Mouse (Mus musculus): ENCODE measurements around the gene E2f8. TPM values are rescaled to one million over a fixed set of nuclear protein-coding genes. Genes with fewer than 3 reads are reported as not detected.

E2f8 gene
- total and polyA plus RNA-seq, 3 experiments = 8.9 to 49.4 (median 39.3) TPM

GRCm38 (mm10) chr7:48842353-48842752, 39.0 kb downstream of the E2f8 start:
- Histone ChIP-seq H3K36me3 (ENCODE audit: control insufficient read depth in 1 of 2, insufficient read depth in 2 of 2, low read length in 2 of 2) (no peaks in the 10 kb centered on the region), H3K27ac (ENCODE audit: control insufficient read depth, low read depth, low read length) (no peak overlapping the region), H3K27me3 (ENCODE audit: control insufficient read depth in 1 of 2, insufficient read depth in 2 of 2, low read length in 2 of 2) (peaks cover 0 to 1% of the 10 kb centered on the region in 2 experiments; a peak in 2 of 4 replicates), H3K9me3 (replicated peaks; ENCODE audit: insufficient read depth, low read length) (no peaks in the 10 kb centered on the region), H3K4me3 (ENCODE audit: control insufficient read depth in 1 of 2, insufficient read depth in 1 of 2, low read depth in 2 of 2, low read length in 2 of 2) (no peak overlapping the region), H3K79me2 (ENCODE audit: control insufficient read depth, insufficient read depth, low read length, poor library complexity) (no peaks in the 10 kb centered on the region), H3K4me1 (ENCODE audit: control insufficient read depth in 1 of 2, insufficient read depth in 2 of 2, low read length in 2 of 2) (0 out of 4 replicates have a peak, but pooled peaks cover 0 to 2% of the 10 kb centered on the region in 2 experiments), H3K9ac (ENCODE audit: control insufficient read depth, low read depth, low read length, poor library complexity, severe bottlenecking) (no peak overlapping the region)
- TF ChIP-seq UBTF (IDR thresholded peaks at IDR 0.05; ENCODE audit: borderline replicate concordance, insufficient read depth, low read depth, low read length) (no peak), RCOR1 (IDR thresholded peaks at IDR 0.05; ENCODE audit: low read depth, low read length) (no peak), SMC3 (IDR thresholded peaks at IDR 0.05; ENCODE audit: low read depth, low read length) (no peak), CHD2 (IDR thresholded peaks at IDR 0.05; ENCODE audit: low read length) (no peak), USF1 (IDR thresholded peaks at IDR 0.05; ENCODE audit: low read depth, low read length) (no peak), MXI1 (IDR thresholded peaks at IDR 0.05; ENCODE audit: low read depth, low read length) (no peak), ZC3H11A (IDR thresholded peaks at IDR 0.05; ENCODE audit: low read depth, low read length) (no peak), ZNF384 (IDR thresholded peaks at IDR 0.05; ENCODE audit: low read depth, low read length) (no peak), NRF1 (IDR thresholded peaks at IDR 0.05; ENCODE audit: insufficient read depth, low read depth, low read length, poor library complexity, severe bottlenecking) (no peak), CTCF (IDR thresholded peaks at IDR 0.05 in 2 of 3, conservative IDR thresholded peaks at IDR 0.05 in 1 of 3; ENCODE audit: control insufficient read depth in 1 of 3, insufficient read depth in 1 of 3, low read depth in 2 of 3, low read length in 3 of 3, poor library complexity in 1 of 3, severe bottlenecking in 1 of 3) (no peak), SIN3A (IDR thresholded peaks at IDR 0.05; ENCODE audit: low read length) (no peak)
- no peak for DNase-seq (ENCODE audit: low read depth, low spot score)

- Histone ChIP-seq H3K4me1 (ENCODE audit: control insufficient read depth in 1 of 2, insufficient read depth in 2 of 2, low read length in 2 of 2) (peaks cover 0 to 5% of the 10 kb centered on the region in 2 experiments; a peak in 1 of 4 replicates), H3K9ac (ENCODE audit: control insufficient read depth, low read depth, low read length, poor library complexity, severe bottlenecking) (no peak overlapping the region), H3K79me2 (ENCODE audit: control insufficient read depth, insufficient read depth, low read length, poor library complexity) (no peaks in the 10 kb centered on the region), H3K36me3 (ENCODE audit: control insufficient read depth in 1 of 2, insufficient read depth in 2 of 2, low read length in 2 of 2) (no peaks in the 10 kb centered on the region), H3K9me3 (replicated peaks; ENCODE audit: insufficient read depth, low read length) (no peaks in the 10 kb centered on the region), H3K27ac (ENCODE audit: control insufficient read depth, low read depth, low read length) (no peak overlapping the region), H3K27me3 (ENCODE audit: control insufficient read depth in 1 of 2, insufficient read depth in 2 of 2, low read length in 2 of 2) (peaks cover 0 to 1% of the 10 kb centered on the region in 2 experiments; a peak in 2 of 4 replicates), H3K4me3 (ENCODE audit: control insufficient read depth in 1 of 2, insufficient read depth in 1 of 2, low read depth in 2 of 2, low read length in 2 of 2) (no peak overlapping the region)
- no peak for TF ChIP-seq USF1 (IDR thresholded peaks at IDR 0.05; ENCODE audit: low read depth, low read length)
- no peak for TF ChIP-seq MXI1 (IDR thresholded peaks at IDR 0.05; ENCODE audit: low read depth, low read length)
- no peak for TF ChIP-seq SIN3A (IDR thresholded peaks at IDR 0.05; ENCODE audit: low read length)
- TF ChIP-seq ZNF384 (IDR thresholded peaks at IDR 0.05; ENCODE audit: low read depth, low read length) = no peak
- no peak for TF ChIP-seq GABPA (IDR thresholded peaks at IDR 0.05; ENCODE audit: low read depth, low read length)
- no peak for TF ChIP-seq BHLHE40 (IDR thresholded peaks at IDR 0.05; ENCODE audit: borderline replicate concordance, low read depth, low read length)
- TF ChIP-seq CTCF (IDR thresholded peaks at IDR 0.05 in 2 of 3, conservative IDR thresholded peaks at IDR 0.05 in 1 of 3; ENCODE audit: control insufficient read depth in 1 of 3, insufficient read depth in 1 of 3, low read depth in 2 of 3, low read length in 3 of 3, poor library complexity in 1 of 3, severe bottlenecking in 1 of 3) = no peak
- no peak for TF ChIP-seq POLR2AphosphoS2 (IDR thresholded peaks at IDR 0.05; ENCODE audit: low read length)
- no peak for TF ChIP-seq MYC (IDR thresholded peaks at IDR 0.05; ENCODE audit: low read depth, low read length)
- TF ChIP-seq MAFK (IDR thresholded peaks at IDR 0.05; ENCODE audit: borderline replicate concordance, low read depth, low read length) = no peak
- TF ChIP-seq MYB (IDR thresholded peaks at IDR 0.05; ENCODE audit: low read depth, low read length) = no peak
- TF ChIP-seq SMC3 (IDR thresholded peaks at IDR 0.05; ENCODE audit: low read depth, low read length) = no peak
- TF ChIP-seq KAT2A (conservative IDR thresholded peaks at IDR 0.05; ENCODE audit: low read depth, low read length) = no peak
- no peak for DNase-seq (ENCODE audit: low read depth, low spot score)
Measured at GRCm38 (mm10) chr7:48841538-48841937, 39.9 kb downstream of the E2f8 start.

Measured in MEL (cell line).